Mouse (Mus musculus) midbrain, embryonic 16.5 days (tissue): ENCODE data around the gene Pram1. TPM values are rescaled to one million over a fixed set of nuclear protein-coding genes. Genes with fewer than 3 reads are reported as not detected.

ENCODE experiments used
- ATAC-seq: fragments of 200-750 bp; cut with Nextera tagmentation; 2 replicates; pipeline ENCODE4 v1.8.0; 2017; ENCODE audit warnings: moderate TSS enrichment
- H3K27ac ChIP-seq: fragments of 300-500 bp; sonication (generic); 2 replicates; pipeline ENCODE4 v1.5.1; 2014; ENCODE audit warnings: mild to moderate bottlenecking, low read length, mixed read lengths
- H3K27me3 ChIP-seq: fragments of 300-500 bp; sonication (generic); 2 replicates; pipeline ENCODE4 v1.6.1; 2014; ENCODE audit warnings: low read depth, low read length, mixed read lengths; ENCODE audit not compliant: control insufficient read depth, insufficient read depth
- H3K36me3 ChIP-seq: fragments of 300-500 bp; sonication (generic); 2 replicates; pipeline ENCODE4 v1.6.1; 2014; ENCODE audit warnings: mild to moderate bottlenecking, low read length, moderate library complexity, mixed read lengths; ENCODE audit not compliant: control insufficient read depth, insufficient read depth
- H3K4me1 ChIP-seq: fragments of 300-500 bp; sonication (generic); 2 replicates; pipeline ENCODE4 v1.6.1; 2014; ENCODE audit warnings: mild to moderate bottlenecking, low read length, mixed read lengths; ENCODE audit not compliant: control insufficient read depth, insufficient read depth
- H3K4me2 ChIP-seq: fragments of 300-500 bp; sonication (generic); 2 replicates; pipeline ENCODE4 v1.6.1; 2014; ENCODE audit warnings: mild to moderate bottlenecking, low read length, mixed read lengths
- H3K4me3 ChIP-seq: fragments of 300-500 bp; sonication (generic); 2 replicates; pipeline ENCODE4 v1.5.1; 2014; ENCODE audit warnings: low read depth, mild to moderate bottlenecking, low read length, moderate library complexity, mixed read lengths
- H3K9ac ChIP-seq: fragments of 300-500 bp; sonication (generic); 2 replicates; pipeline ENCODE4 v1.6.1; 2014; ENCODE audit warnings: low read depth, low read length, mixed read lengths
- H3K9me3 ChIP-seq: fragments of 300-500 bp; sonication (generic); replicated peaks from 2 replicates; pipeline ENCODE4 v1.6.1; 2014; ENCODE audit warnings: mild to moderate bottlenecking, low read length, mixed read lengths; ENCODE audit not compliant: control insufficient read depth, poor library complexity, severe bottlenecking
- WGBS: fragments of 180-500 bp; shearing (Covaris S2); extraction: QIAGEN DNeasy Blood & Tissue Kit; methylation state at CpG from one replicate; pipeline ENCODE4 v1.1.7; 2014; 5-methylcytosine and 5-hydroxymethylcytosine counted together
- polyA plus RNA-seq: library from polyadenylated mRNA; unstranded; fragments of >200 nt; fragmentation: Nextera tagmentation; extraction: Ambion mirVana; gene quantifications from 2 replicates; pipeline ENCODE4 v1.2.1, GENCODE M21; 2015

Gene Pram1
- polyA plus RNA-seq, 1 experiment from 2014 or later, result not detected

DNA sequence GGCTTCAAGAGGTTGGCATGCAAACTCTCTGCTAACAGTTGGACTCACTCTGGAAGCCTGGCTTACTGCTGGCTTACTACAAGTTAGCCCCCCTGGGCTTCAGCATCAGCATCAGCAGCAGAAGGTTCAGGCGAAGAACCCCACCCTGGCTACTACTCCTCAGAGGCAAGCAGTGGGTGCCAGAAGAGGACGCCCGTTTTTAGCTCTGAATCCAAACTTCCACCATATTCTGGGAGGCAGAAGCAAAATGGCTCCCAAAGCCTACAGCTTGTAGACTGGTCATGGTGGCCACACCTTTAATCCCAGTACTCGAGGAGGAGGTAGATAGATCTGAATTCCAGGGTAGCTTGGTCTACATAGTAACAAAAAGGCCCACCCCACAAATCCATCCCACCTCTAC lies 6.2 kb downstream of the Pram1 start:
- Histone ChIP-seq H3K9ac (no peak overlapping the region), H3K9me3 (no peaks in the 10 kb centered on the region), H3K4me3 (no peak overlapping the region), H3K4me2 (no peak overlapping the region), H3K36me3 (peaks cover 19% of the 10 kb centered on the region), H3K27ac (no peak overlapping the region), H3K27me3 (no peaks in the 10 kb centered on the region), H3K4me1 (no peaks in the 10 kb centered on the region)
- 96% methylated on average over 4 of the region's 4 CpGs for WGBS
- no peak for ATAC-seq

GRCm38 (mm10) chr17:33645073-33645472 lies 7.2 kb downstream of the Pram1 start:
- Histone ChIP-seq H3K36me3 (peaks cover 29% of the 10 kb centered on the region), H3K9ac (no peak overlapping the region), H3K4me1 (no peaks in the 10 kb centered on the region), H3K27ac (no peak overlapping the region), H3K4me3 (no peak overlapping the region), H3K9me3 (no peaks in the 10 kb centered on the region), H3K27me3 (no peaks in the 10 kb centered on the region), H3K4me2 (no peak overlapping the region)
- no peak for ATAC-seq
- WGBS, result 97% methylated on average over 8 of the region's 8 CpGs

DNA sequence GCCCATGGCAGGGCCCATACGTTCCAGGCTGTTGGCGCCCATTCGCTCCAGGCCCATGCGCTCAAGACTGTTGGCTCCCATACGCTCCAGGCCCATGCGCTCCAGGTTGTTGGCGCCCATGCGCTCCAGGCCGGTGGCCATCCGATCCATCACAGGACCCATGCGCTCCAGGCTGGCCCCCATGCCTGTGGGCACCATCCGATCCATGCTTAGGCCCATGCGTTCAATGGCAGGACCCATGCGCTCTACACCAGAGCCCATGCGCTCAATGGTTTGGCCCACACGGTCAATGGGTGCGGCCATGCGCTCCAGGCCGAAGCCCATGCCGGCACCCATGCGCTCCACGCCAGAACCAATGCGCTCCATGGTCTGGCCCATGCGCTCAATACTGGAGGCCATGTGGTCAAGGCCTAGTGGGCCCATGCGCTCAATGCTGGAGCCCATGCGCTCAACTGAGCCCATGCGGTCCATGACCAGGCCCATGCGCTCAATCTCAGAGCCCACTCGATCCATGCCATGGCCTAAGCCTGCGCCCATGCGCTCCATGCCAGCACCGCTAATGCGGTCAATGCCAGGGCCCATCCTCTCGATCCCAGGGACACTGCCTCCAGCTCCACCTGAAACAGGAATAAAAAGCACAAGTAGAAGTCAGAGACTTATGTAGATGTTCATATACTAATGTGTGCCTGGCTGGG lies 12.1 kb downstream of the Pram1 start:
- Histone ChIP-seq H3K4me2 (no peak overlapping the region), H3K9ac (no peak overlapping the region), H3K36me3 (peaks cover 36% of the 10 kb centered on the region), H3K4me3 (no peak overlapping the region), H3K4me1 (no peaks in the 10 kb centered on the region), H3K27ac (no peak overlapping the region), H3K9me3 (no peaks in the 10 kb centered on the region), H3K27me3 (no peaks in the 10 kb centered on the region)
- ATAC-seq, result peak; percentile 36; the same call in 1 of the 2 replicates
- WGBS, result 97% methylated on average over 34 of the region's 34 CpGs

DNA sequence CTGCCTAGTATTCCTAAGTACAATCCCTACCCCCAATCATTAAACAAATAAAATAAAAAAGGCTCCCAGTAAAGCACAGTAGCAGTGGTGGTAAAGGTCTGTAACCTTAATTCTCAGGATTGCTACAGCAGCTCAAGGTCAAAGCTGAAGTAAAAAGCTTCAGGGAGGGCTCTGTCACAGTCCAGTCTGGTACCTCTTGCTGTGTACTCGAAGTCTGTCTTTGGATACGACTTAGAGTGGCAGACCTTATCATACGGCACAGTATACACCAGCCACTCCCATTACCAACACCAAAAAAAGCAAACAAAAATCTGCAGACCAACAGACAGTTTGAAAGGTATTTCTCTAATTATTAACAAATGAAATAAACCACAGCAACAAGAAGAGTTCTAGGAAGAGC lies 29.0 kb downstream of the Pram1 start:
- ATAC-seq, result no peak
- H3K4me1 ChIP-seq, result peaks cover 6% of the 10 kb centered on the region
- no peaks in the 10 kb centered on the region for H3K9me3 ChIP-seq
- WGBS, result 87% methylated on average over 3 of the region's 3 CpGs
- H3K9ac ChIP-seq, result no peak overlapping the region
- H3K4me2 ChIP-seq, result no peak overlapping the region
- H3K36me3 ChIP-seq, result peaks cover 17% of the 10 kb centered on the region
- H3K4me3 ChIP-seq, result no peak overlapping the region
- H3K27ac ChIP-seq, result no peak overlapping the region
- no peaks in the 10 kb centered on the region for H3K27me3 ChIP-seq

- H3K27ac ChIP-seq, result no peak overlapping the region
- no peak overlapping the region for H3K4me2 ChIP-seq
- H3K9me3 ChIP-seq, result no peaks in the 10 kb centered on the region
- ATAC-seq, result no peak
- peaks cover 7% of the 10 kb centered on the region; the same call in 1 of the 2 replicates for H3K36me3 ChIP-seq
- H3K9ac ChIP-seq, result no peak overlapping the region
- WGBS, result 93% methylated on average over 3 of the region's 3 CpGs
- peaks cover 8% of the 10 kb centered on the region for H3K4me1 ChIP-seq
- no peaks in the 10 kb centered on the region for H3K27me3 ChIP-seq
- H3K4me3 ChIP-seq, result no peak overlapping the region
Observed at GRCm38 (mm10) chr17:33669681-33670080, 31.8 kb downstream of the Pram1 start.

- H3K9me3 ChIP-seq, result no peaks in the 10 kb centered on the region
- no peak for ATAC-seq
Observed at GRCm38 (mm10) chr17:33673837-33674236, 36.0 kb downstream of the Pram1 start.

DNA sequence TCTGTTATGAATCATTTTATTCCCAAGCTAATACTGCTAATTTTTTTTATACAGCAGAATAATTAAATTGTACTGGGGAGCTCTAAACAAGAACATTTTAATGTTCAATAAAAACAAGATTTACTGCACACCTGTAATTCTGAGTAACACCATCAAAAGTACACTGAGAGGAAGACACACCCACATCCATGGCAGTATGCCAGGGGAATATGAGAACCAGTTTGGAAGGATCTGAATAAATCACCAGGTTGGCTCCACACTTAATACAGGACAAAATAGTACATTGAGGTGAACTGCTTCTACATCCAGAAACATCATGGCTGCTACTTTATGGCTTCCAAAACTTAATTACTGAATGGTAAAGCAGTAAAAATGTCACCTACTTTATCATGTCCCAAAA lies 37.6 kb downstream of the Pram1 start:
- no peak overlapping the region for H3K4me3 ChIP-seq
- no peak for ATAC-seq

More at GRCm38 (mm10) chr17:33673837-33674236, 36.0 kb downstream of the Pram1 start:
- Histone ChIP-seq H3K4me1 (peaks cover 12% of the 10 kb centered on the region), H3K9ac (no peak overlapping the region), H3K27me3 (no peaks in the 10 kb centered on the region), H3K27ac (no peak overlapping the region), H3K4me3 (no peak overlapping the region), H3K36me3 (peaks cover 12% of the 10 kb centered on the region; the same call in 1 of the 2 replicates), H3K4me2 (no peak overlapping the region)
- WGBS, result 92% methylated on average over 1 of the region's 1 CpGs

DNA sequence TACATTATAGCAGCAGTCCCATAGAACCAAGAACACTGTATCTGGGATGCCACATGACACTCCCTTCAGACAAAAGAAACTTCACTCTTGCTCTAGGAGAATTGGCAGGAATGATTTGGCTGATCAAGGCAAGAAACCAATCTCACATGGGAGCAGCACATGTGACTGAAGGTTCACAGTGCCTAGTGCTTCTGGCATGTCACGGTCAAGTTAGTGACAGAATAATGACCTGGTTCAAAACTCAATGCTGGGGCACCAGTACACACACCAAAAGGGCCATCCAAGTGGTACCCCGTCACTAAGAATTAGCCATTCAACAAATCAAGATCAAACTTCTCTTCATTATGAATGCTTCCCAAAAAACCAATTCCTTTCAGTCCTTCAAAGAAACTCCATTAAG lies 38.2 kb downstream of the Pram1 start:
- peaks cover 12% of the 10 kb centered on the region; the same call in 1 of the 2 replicates for H3K36me3 ChIP-seq
- H3K4me3 ChIP-seq, result no peak overlapping the region
- H3K4me2 ChIP-seq, result no peak overlapping the region
- no peaks in the 10 kb centered on the region for H3K27me3 ChIP-seq
- no peak overlapping the region for H3K9ac ChIP-seq
- H3K27ac ChIP-seq, result no peak overlapping the region
- no peak for ATAC-seq
- peaks cover 19% of the 10 kb centered on the region for H3K4me1 ChIP-seq
- no peaks in the 10 kb centered on the region for H3K9me3 ChIP-seq
- WGBS, result 91% methylated on average over 2 of the region's 2 CpGs

More for the DNA sequence above, 37.6 kb downstream of the Pram1 start:
- Histone ChIP-seq H3K4me1 (peaks cover 13% of the 10 kb centered on the region), H3K9ac (no peak overlapping the region), H3K27ac (no peak overlapping the region), H3K4me2 (no peak overlapping the region), H3K9me3 (no peaks in the 10 kb centered on the region), H3K36me3 (peaks cover 12% of the 10 kb centered on the region; the same call in 1 of the 2 replicates), H3K27me3 (no peaks in the 10 kb centered on the region)

DNA sequence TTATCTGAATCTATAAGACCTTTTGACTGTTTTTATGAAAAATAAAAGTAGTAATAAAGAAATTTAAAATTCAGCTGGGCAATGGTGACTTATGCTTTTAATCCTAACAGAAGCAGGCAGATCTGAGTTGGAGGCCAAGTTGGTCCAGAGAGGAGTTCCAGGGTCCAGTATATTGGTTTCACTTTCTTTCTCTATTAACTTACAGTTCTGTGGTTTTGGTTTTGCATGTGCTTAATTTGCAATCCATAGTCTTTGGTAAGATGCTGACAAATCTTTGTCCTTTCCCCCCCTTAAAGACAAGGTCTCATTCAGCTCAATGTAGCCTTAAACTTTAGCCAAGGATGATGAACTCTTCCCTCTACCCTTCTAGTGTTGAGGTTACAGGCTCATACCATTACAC lies 40.9 kb downstream of the Pram1 start:
- Histone ChIP-seq H3K27ac (no peak overlapping the region), H3K9ac (no peak overlapping the region), H3K36me3 (peaks cover 12% of the 10 kb centered on the region; the same call in 1 of the 2 replicates), H3K9me3 (no peaks in the 10 kb centered on the region), H3K4me2 (no peak overlapping the region), H3K27me3 (no peaks in the 10 kb centered on the region), H3K4me3 (no peak overlapping the region), H3K4me1 (peaks cover 40% of the 10 kb centered on the region)
- ATAC-seq, result no peak
